In genomic region chr13:111488651-111489501, GRCm38 (mm10) we compare ENCODE assay signal across 8 mouse cellular contexts. TPM values are rescaled to one million over a fixed set of nuclear protein-coding genes. Genes with fewer than 3 reads are reported as not detected.
DNase-seq lines count a peak whose midpoint lies in the region; ATAC-seq lines count a peak whose summit lies in the region.

No protein-coding gene starts in this region.

- 0 out of 2 replicates have a peak, but pooled peaks cover 7% of the 10 kb centered on the region for H3K36me3 ChIP-seq in hindbrain, embryonic 10.5 days

- peaks cover 45% of the 10 kb centered on the region for H3K4me1 ChIP-seq in hindbrain, embryonic 10.5 days (replicated peaks)

- peak overlapping the region; percentile 82 for H3K4me3 ChIP-seq in hindbrain, embryonic 10.5 days

- WGBS in hindbrain, embryonic 10.5 days = under 1% methylated on average over 98 of the region's 98 CpGs

- H3K27ac ChIP-seq in hindbrain, embryonic 10.5 days = peak overlapping the region; percentile 99

- no peaks in the 10 kb centered on the region for H3K9me3 ChIP-seq in hindbrain, embryonic 10.5 days

- H3K27me3 ChIP-seq in hindbrain, embryonic 10.5 days (ENCODE audit: insufficient read depth, poor library complexity, severe bottlenecking) = peaks cover 30% of the 10 kb centered on the region

- peak; percentile 42 for DNase-seq in NIH3T3 (ENCODE audit: low read depth)
- DNase-seq in cerebellum, adult 9-10 months = peak; percentile 55
- DNase-seq in hindbrain, embryonic 10.5 days (ENCODE audit: low spot score) = peak; percentile 49
- DNase-seq in layer of hippocampus, postnatal 14 days (ENCODE audit: low spot score in 2 of 2) = peak; percentile 18 to 21
- DNase-seq in lung, postnatal 36 days = peak; percentile 26
- DNase-seq in right cerebral cortex, adult 2 months (ENCODE audit: low spot score in 2 of 2) = peak; percentile 36 to 40
- peak; percentile 28 for DNase-seq in urinary bladder, postnatal 14 days (ENCODE audit: low spot score)

- ATAC-seq in frontal cortex, adult (ENCODE audit: low TSS enrichment) = peak; percentile 20

RNA-seq across cellular contexts. Expression of gene Gpbp1, which starts 1.0 kb away (rescaled TPM):
- 68.4 and 90.4 TPM in 2 replicates for polyA plus RNA-seq in hindbrain, embryonic 10.5 days (2016; fragmentation: Nextera tagmentation; extraction: Ambion mirVana)
- total RNA-seq in layer of hippocampus, postnatal 14 days (2021) = 10 to 100 TPM; 82.5 to 83.5 TPM

Comparison
In these comparisons a context has a peak if more than half of its experiments do, and no peak if none do; other contexts are left out.
1. Peak in every context shown above with its lines: DNase-seq, ATAC-seq, H3K4me3 ChIP-seq and H3K27ac ChIP-seq.